Mouse (Mus musculus): ENCODE data around the gene Ctxn1. TPM values are rescaled to one million over a fixed set of nuclear protein-coding genes. Genes with fewer than 3 reads are reported as not detected.

Gene Ctxn1
- polyA plus RNA-seq, 1 experiment from 2014 or later = 55.0 TPM

DNA sequence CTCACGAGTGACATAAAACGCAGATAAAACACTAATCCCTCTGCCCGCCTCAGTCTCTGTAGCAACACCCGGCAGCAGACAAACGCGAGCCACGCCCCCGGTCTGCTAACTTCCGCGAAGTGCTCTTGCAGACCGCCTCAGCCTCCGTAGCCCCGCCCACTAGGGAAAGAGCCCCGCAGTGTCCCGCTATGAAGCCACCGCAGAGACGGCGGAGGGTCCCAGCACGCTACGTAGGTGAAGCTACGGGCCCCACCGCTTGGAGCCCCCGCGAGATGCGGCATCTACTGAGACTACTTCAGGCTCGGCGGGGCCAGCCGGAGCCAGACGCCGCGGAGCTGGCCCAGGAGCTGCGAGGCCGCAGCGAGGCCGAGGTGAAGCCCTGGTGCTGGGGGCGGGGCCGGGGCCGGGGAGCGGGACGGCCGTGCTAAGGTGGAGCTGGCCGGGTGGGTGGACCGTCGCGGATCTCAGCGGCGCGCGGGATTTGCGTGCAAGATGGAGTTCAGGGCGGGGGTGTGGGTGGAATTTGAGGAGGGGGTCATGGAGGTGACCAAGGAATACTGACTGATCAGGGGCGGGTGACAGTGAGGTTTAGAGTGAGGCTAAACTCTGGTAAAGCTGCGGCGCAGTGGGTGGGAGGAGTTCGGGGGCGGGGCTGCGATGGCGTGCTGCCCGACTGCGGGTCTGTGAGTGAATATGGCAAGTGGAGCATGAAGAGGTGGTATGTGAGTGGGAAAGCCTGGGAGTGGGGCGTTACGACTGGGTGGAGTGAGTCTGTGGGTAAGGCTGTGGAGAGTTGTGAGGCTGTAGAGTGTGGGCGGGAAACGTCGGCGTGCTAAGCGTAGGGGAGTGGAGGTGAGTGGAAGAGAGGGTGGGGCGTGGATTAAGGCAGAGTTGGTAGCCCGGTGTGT lies 5.9 kb downstream of the Ctxn1 start, which contains the start of gene Snapc2:
TSS of gene Snapc2 (plus strand) at position 147 of the 908 bp plus-strand sequence.
- H3K4me1 ChIP-seq (ENCODE audit: control insufficient read depth, insufficient read depth, low read length) = peaks cover 23% of the 10 kb centered on the region
- under 1% methylated on average over 69 of the region's 69 CpGs for WGBS

DNA sequence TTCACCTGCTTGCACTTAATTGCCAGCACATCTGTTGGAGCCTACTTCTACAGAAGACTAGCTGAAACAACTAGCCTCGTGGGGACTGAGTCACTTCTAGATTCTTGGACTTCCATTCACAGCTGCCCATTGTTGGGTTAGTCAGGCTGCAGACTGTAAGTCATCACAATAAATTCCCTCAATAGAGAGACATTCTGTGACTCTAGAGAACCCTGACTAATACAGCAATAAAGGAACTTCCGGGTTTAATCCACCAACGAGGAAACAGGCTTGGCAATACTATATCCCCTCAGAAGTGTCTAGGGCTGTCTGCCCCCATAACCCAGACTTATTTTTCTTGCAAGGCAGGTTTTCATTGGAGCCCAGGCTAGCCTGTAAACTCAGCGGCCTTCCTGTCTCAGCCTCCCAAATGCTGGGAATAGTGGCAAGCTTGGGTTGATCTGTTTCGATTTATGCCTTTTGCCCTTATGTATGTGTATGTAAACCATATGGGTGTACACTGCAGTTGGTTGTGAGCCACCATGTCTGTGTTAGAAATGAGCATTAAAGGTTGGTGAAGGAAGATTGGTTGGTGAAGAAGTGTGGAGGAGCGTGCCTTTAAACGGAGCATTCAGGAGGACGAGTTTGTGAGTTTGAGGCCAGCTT lies 6.8 kb downstream of the Ctxn1 start:
- peak overlapping the region; percentile 93 for H3K9ac ChIP-seq (ENCODE audit: low read depth, low read length)
- H3K4me1 ChIP-seq (ENCODE audit: control insufficient read depth, insufficient read depth, low read length) = peaks cover 20% of the 10 kb centered on the region
- 43% methylated on average over 8 of the region's 8 CpGs for WGBS
- H3K4me2 ChIP-seq (ENCODE audit: low read depth, low read length) = peak overlapping the region; percentile 75
- no peak overlapping the region; the same call in 1 of the 2 replicates for H3K27ac ChIP-seq (ENCODE audit: low read length)
- H3K9me3 ChIP-seq (ENCODE audit: control insufficient read depth, low read length) = no peaks in the 10 kb centered on the region
- peak overlapping the region; percentile 98 for H3K4me3 ChIP-seq (ENCODE audit: low read length)
- peak; percentile 0; the same call in 1 of the 2 replicates for ATAC-seq
- H3K36me3 ChIP-seq (ENCODE audit: control insufficient read depth, insufficient read depth, low read length) = peaks cover 14% of the 10 kb centered on the region; the same call in 1 of the 2 replicates
- H3K27me3 ChIP-seq (replicated peaks; ENCODE audit: control insufficient read depth, insufficient read depth, low read length) = no peaks in the 10 kb centered on the region

More for the DNA sequence above, 5.9 kb downstream of the Ctxn1 start, which contains the start of gene Snapc2:
- H3K9me3 ChIP-seq (ENCODE audit: control insufficient read depth, low read length) = no peaks in the 10 kb centered on the region
- H3K4me2 ChIP-seq (ENCODE audit: low read depth, low read length) = peak within 1 kb of the TSS; percentile 75
- peak within 1 kb of the TSS; percentile 93 for H3K9ac ChIP-seq (ENCODE audit: low read depth, low read length)
- peak within 1 kb of the TSS; percentile 98 for H3K4me3 ChIP-seq (ENCODE audit: low read length)
- no peaks in the 10 kb centered on the region for H3K27me3 ChIP-seq (replicated peaks; ENCODE audit: control insufficient read depth, insufficient read depth, low read length)
- peaks cover 12% of the 10 kb centered on the region; the same call in 1 of the 2 replicates for H3K36me3 ChIP-seq (ENCODE audit: control insufficient read depth, insufficient read depth, low read length)
- peak within 1 kb of the TSS; percentile 93 for H3K27ac ChIP-seq (ENCODE audit: low read length)
- ATAC-seq = peak; percentile 93

DNA sequence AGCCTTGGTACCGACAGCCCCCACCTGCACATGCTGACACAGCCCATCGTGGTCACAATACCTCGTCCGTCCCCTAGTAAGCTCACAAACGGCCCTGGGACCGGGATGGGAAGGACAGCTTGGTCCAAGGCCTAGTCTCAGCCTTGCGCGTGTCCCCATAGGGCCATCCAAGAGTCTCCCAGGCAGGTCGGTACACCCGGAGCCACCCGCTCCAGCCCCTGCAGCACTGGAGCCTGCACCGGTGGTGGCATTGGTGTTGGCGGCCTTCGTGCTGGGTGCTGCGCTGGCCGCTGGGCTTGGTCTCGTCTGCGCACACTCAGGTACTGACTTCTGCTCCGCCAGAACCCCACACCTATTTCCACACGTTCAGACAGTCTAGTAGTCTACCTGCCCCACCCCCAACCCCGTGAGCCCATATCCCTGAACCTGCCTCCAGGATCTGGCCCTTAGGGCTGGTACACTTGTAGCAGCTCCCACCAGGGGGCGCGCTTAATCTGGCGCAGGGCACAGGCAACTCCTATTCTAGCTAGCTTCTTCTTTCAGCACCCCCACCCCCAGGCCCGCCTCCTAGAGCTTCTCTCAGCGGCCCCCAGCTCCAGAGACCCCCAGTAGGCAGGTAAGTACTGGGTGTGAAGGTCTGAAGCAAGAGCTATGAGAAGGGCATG lies 8.6 kb downstream of the Ctxn1 start:
- Histone ChIP-seq H3K9me3 (ENCODE audit: control insufficient read depth, low read length) (no peaks in the 10 kb centered on the region), H3K27ac (ENCODE audit: low read length) (no peak overlapping the region), H3K36me3 (ENCODE audit: control insufficient read depth, insufficient read depth, low read length) (peaks cover 10% of the 10 kb centered on the region), H3K27me3 (replicated peaks; ENCODE audit: control insufficient read depth, insufficient read depth, low read length) (no peaks in the 10 kb centered on the region), H3K4me3 (ENCODE audit: low read length) (no peak overlapping the region), H3K9ac (ENCODE audit: low read depth, low read length) (no peak overlapping the region), H3K4me2 (ENCODE audit: low read depth, low read length) (no peak overlapping the region), H3K4me1 (ENCODE audit: control insufficient read depth, insufficient read depth, low read length) (peaks cover 20% of the 10 kb centered on the region)
- WGBS = 39% methylated on average over 26 of the region's 26 CpGs
- ATAC-seq = peak; percentile 26

DNA sequence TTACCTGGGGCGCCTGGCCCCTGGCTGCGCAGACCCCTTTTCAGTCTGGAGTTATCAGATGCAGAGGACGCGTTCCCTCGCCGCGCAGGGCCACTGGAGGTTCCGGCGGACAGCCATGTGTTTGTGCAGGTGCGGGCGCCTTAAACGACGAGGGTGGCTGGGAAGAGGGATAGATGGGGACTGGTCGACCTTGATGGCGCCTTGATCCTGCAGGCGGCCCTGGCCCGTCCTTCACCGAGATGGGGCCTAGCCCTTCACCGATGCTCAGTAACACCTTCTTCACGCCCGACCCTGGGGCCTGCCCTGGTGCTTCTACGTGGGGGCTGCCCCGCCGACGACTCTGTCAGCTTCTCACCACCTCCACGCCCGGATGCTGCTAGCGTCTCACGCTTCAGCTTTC lies 9.9 kb downstream of the Ctxn1 start:
- H3K4me2 ChIP-seq (ENCODE audit: low read depth, low read length) = no peak overlapping the region

DNA sequence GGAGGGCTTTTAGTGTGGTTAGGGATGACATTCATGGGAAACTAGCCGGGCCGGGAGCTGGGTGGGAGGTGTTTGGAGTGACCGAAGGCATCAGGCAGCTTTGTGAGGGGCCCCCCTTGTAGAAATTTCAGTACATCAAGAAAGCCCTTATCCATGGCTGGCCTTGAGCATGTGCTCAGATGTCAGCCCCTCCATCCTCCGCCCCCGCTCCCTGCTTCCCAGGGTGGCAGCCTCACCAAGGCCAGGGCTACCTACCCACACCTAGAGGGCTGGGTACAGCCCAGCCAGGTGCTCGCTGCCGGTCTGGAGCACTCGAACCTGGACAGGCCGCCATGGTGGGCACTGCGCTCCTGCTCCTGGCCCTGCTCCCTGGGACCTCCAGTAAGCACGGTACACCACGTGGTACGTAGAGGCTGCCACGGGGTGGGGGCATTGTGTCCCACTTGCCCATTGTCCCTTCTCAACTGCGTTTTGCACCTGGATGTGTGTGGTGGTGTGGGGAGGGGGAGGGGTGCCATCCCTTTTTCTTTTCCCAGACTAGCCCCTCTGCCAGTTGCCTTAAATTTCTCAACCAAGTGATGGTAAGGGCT lies 11.0 kb downstream of the Ctxn1 start, which contains the start of gene Tgfbr3l:
TSS of gene Tgfbr3l (plus strand) at position 264 of the 590 bp plus-strand sequence.
- Histone ChIP-seq H3K36me3 (ENCODE audit: control insufficient read depth, insufficient read depth, low read length) (peaks cover 24% of the 10 kb centered on the region), H3K27me3 (replicated peaks; ENCODE audit: control insufficient read depth, insufficient read depth, low read length) (no peaks in the 10 kb centered on the region), H3K4me1 (ENCODE audit: control insufficient read depth, insufficient read depth, low read length) (peaks cover 12% of the 10 kb centered on the region), H3K9ac (ENCODE audit: low read depth, low read length) (peak within 1 kb of the TSS; percentile 25; the same call in 1 of the 2 replicates), H3K4me3 (ENCODE audit: low read length) (no peak within 1 kb of the TSS), H3K9me3 (ENCODE audit: control insufficient read depth, low read length) (no peaks in the 10 kb centered on the region), H3K27ac (ENCODE audit: low read length) (no peak within 1 kb of the TSS; the same call in 1 of the 2 replicates), H3K4me2 (ENCODE audit: low read depth, low read length) (no peak within 1 kb of the TSS)
- WGBS = 75% methylated on average over 15 of the region's 15 CpGs
- no peak for ATAC-seq

More for the DNA sequence above, 9.9 kb downstream of the Ctxn1 start:
- Histone ChIP-seq H3K9me3 (ENCODE audit: control insufficient read depth, low read length) (no peaks in the 10 kb centered on the region), H3K9ac (ENCODE audit: low read depth, low read length) (peak overlapping the region; percentile 25; the same call in 1 of the 2 replicates), H3K27me3 (replicated peaks; ENCODE audit: control insufficient read depth, insufficient read depth, low read length) (no peaks in the 10 kb centered on the region), H3K4me3 (ENCODE audit: low read length) (no peak overlapping the region), H3K4me1 (ENCODE audit: control insufficient read depth, insufficient read depth, low read length) (peaks cover 19% of the 10 kb centered on the region), H3K27ac (ENCODE audit: low read length) (no peak overlapping the region), H3K36me3 (ENCODE audit: control insufficient read depth, insufficient read depth, low read length) (peaks cover 16% of the 10 kb centered on the region)
- ATAC-seq = no peak
- WGBS = 23% methylated on average over 29 of the region's 29 CpGs

DNA sequence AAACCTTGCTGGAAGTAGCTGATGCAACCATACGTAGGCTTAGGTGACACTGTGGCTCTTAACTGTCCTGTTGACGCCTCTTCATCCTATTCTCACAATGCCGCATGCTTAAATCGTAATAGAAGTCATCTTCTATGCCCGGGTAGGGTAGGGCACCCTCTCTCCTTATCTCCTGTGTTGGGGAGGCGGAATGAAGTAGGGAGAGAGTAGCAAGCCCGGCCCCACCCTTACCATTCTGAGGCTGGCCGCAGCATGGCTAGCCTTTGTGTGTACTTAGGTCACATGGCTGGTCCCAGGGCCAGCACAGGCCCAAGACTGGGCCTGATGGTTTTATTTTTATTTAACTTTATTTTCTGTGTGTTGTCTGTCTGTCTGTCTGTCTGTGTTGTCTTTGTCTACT lies 11.8 kb downstream of the Ctxn1 start:
- H3K4me3 ChIP-seq (ENCODE audit: low read length) = no peak overlapping the region
- 75% methylated on average over 8 of the region's 8 CpGs for WGBS
- H3K27me3 ChIP-seq (replicated peaks; ENCODE audit: control insufficient read depth, insufficient read depth, low read length) = no peaks in the 10 kb centered on the region
- H3K9ac ChIP-seq (ENCODE audit: low read depth, low read length) = no peak overlapping the region
- ATAC-seq = no peak
- H3K4me2 ChIP-seq (ENCODE audit: low read depth, low read length) = no peak overlapping the region
- no peak overlapping the region for H3K27ac ChIP-seq (ENCODE audit: low read length)
- H3K4me1 ChIP-seq (ENCODE audit: control insufficient read depth, insufficient read depth, low read length) = peaks cover 8% of the 10 kb centered on the region
- H3K36me3 ChIP-seq (ENCODE audit: control insufficient read depth, insufficient read depth, low read length) = peaks cover 25% of the 10 kb centered on the region
- H3K9me3 ChIP-seq (ENCODE audit: control insufficient read depth, low read length) = no peaks in the 10 kb centered on the region

DNA sequence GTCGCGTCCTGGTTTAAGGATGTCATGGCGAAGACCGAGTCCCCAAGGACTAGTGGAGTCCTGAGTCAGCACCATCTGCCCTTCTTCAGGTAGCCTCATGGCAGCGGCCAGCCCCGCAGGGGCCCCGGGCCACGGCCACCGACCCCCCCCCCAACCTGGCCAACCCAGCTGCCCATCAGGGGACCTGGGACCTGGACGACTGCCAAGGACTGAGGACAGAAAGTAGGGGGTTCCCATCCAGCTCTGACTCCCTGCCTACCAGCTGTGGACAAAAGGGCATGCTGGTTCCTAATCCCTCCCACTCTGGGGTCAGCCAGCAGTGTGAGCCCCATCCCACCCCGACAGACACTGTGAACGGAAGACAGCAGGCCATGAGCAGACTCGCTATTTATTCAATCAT lies 13.3 kb downstream of the Ctxn1 start:
- H3K27me3 ChIP-seq (replicated peaks; ENCODE audit: control insufficient read depth, insufficient read depth, low read length) = no peaks in the 10 kb centered on the region
- H3K4me1 ChIP-seq (ENCODE audit: control insufficient read depth, insufficient read depth, low read length) = peaks cover 16% of the 10 kb centered on the region; the same call in 1 of the 2 replicates
- H3K9ac ChIP-seq (ENCODE audit: low read depth, low read length) = no peak overlapping the region
- H3K9me3 ChIP-seq (ENCODE audit: control insufficient read depth, low read length) = no peaks in the 10 kb centered on the region
- H3K4me3 ChIP-seq (ENCODE audit: low read length) = no peak overlapping the region
- H3K4me2 ChIP-seq (ENCODE audit: low read depth, low read length) = no peak overlapping the region
- 84% methylated on average over 13 of the region's 13 CpGs for WGBS
- ATAC-seq = no peak
- H3K27ac ChIP-seq (ENCODE audit: low read length) = no peak overlapping the region
- H3K36me3 ChIP-seq (ENCODE audit: control insufficient read depth, insufficient read depth, low read length) = peaks cover 25% of the 10 kb centered on the region

DNA sequence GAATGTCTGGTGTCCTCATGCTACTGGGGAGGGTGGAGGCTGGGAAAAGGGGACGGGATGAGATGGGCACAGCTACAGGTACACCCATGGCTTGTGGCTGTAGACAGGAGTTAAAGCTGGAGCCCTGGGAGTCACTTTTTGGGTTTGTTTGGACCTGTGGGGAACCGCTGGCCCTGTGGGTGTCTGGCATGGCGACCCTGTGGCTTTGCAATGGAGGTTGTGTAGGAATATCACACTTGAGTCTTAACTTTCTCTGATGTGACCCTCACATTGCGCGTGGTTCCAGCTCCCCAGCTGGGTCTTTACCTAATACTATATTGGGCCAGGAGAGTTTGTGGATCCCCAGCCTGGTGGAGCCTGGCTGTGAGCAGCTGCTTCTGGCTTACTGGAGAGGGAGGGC lies 14.0 kb downstream of the Ctxn1 start:
- Histone ChIP-seq H3K4me3 (ENCODE audit: low read length) (no peak overlapping the region), H3K4me2 (ENCODE audit: low read depth, low read length) (no peak overlapping the region), H3K4me1 (ENCODE audit: control insufficient read depth, insufficient read depth, low read length) (peaks cover 21% of the 10 kb centered on the region), H3K9me3 (ENCODE audit: control insufficient read depth, low read length) (no peaks in the 10 kb centered on the region), H3K27ac (ENCODE audit: low read length) (no peak overlapping the region), H3K36me3 (ENCODE audit: control insufficient read depth, insufficient read depth, low read length) (peaks cover 25% of the 10 kb centered on the region), H3K9ac (ENCODE audit: low read depth, low read length) (no peak overlapping the region), H3K27me3 (replicated peaks; ENCODE audit: control insufficient read depth, insufficient read depth, low read length) (no peaks in the 10 kb centered on the region)
- no peak for ATAC-seq
- WGBS = 95% methylated on average over 5 of the region's 5 CpGs

Measured in intestine, embryonic 16.5 days (tissue).